Mouse (Mus musculus): ENCODE measurements around the gene Tap1. TPM values are rescaled to one million over a fixed set of nuclear protein-coding genes. Genes with fewer than 3 reads are reported as not detected.

Tap1 gene
- total and polyA plus RNA-seq, 3 experiments = 6.5 to 7.4 (median 7.2) TPM

- Histone ChIP-seq H3K4me1 (ENCODE audit: insufficient read depth, low read depth, low read length) (no peaks in the 10 kb centered on the region), H3K27me3 (ENCODE audit: insufficient read depth, low read length) (peaks cover 6% of the 10 kb centered on the region), H3K9me3 (replicated peaks) (peaks cover 3% of the 10 kb centered on the region), H3K36me3 (replicated peaks) (no peaks in the 10 kb centered on the region), H3K4me3 (ENCODE audit: low read depth, low read length) (no peak overlapping the region)
- TF ChIP-seq CTCF (IDR thresholded peaks at IDR 0.05; ENCODE audit: low read depth, low read length) = no peak
- TF ChIP-seq GATA2 (IDR thresholded peaks at IDR 0.05; ENCODE audit: borderline replicate concordance, low read depth, low read length) = no peak
- TF ChIP-seq TAL1 (conservative IDR thresholded peaks at IDR 0.05; ENCODE audit: low read depth, low read length) = no peak
- no peak for TF ChIP-seq GATA1 (IDR thresholded peaks at IDR 0.05; ENCODE audit: borderline replicate concordance, low read length)
- TF ChIP-seq POLR2AphosphoS5 (IDR thresholded peaks at IDR 0.05; ENCODE audit: insufficient replicate concordance, low read depth, low read length) = no peak
- ATAC-seq (ENCODE audit: extremely low read depth, insufficient number of reproducible peaks, low FRiP score, poor library complexity, severe bottlenecking) = no peak
- no peak for DNase-seq (ENCODE audit: low spot score)
Observed at GRCm38 (mm10) chr17:34239601-34240041, 52.3 kb downstream of the Tap1 start.

- ATAC-seq (ENCODE audit: extremely low read depth, insufficient number of reproducible peaks, low FRiP score, poor library complexity, severe bottlenecking) (no peak), DNase-seq (ENCODE audit: low spot score) (no peak)
- H3K4me3 ChIP-seq (ENCODE audit: low read depth, low read length) = no peak overlapping the region
- H3K4me1 ChIP-seq (ENCODE audit: insufficient read depth, low read depth, low read length) = no peaks in the 10 kb centered on the region
- no peak for TF ChIP-seq GATA1 (IDR thresholded peaks at IDR 0.05; ENCODE audit: borderline replicate concordance, low read length)
- TF ChIP-seq CTCF (IDR thresholded peaks at IDR 0.05; ENCODE audit: low read depth, low read length) = no peak
- peaks cover 3% of the 10 kb centered on the region for H3K9me3 ChIP-seq (replicated peaks)
- H3K27me3 ChIP-seq (ENCODE audit: insufficient read depth, low read length) = peaks cover 7% of the 10 kb centered on the region
- no peaks in the 10 kb centered on the region for H3K36me3 ChIP-seq (replicated peaks)
Observed at GRCm38 (mm10) chr17:34240366-34240765, 53.0 kb downstream of the Tap1 start.

- H3K9me3 ChIP-seq (replicated peaks) = peaks cover 3% of the 10 kb centered on the region
- no peak for TF ChIP-seq TAL1 (conservative IDR thresholded peaks at IDR 0.05; ENCODE audit: low read depth, low read length)
- no peak for TF ChIP-seq CTCF (IDR thresholded peaks at IDR 0.05; ENCODE audit: low read depth, low read length)
- TF ChIP-seq GATA2 (IDR thresholded peaks at IDR 0.05; ENCODE audit: borderline replicate concordance, low read depth, low read length) = no peak
- no peak for TF ChIP-seq POLR2AphosphoS5 (IDR thresholded peaks at IDR 0.05; ENCODE audit: insufficient replicate concordance, low read depth, low read length)
- TF ChIP-seq GATA1 (IDR thresholded peaks at IDR 0.05; ENCODE audit: borderline replicate concordance, low read length) = no peak
- H3K27me3 ChIP-seq (ENCODE audit: insufficient read depth, low read length) = peaks cover 9% of the 10 kb centered on the region
- H3K4me1 ChIP-seq (ENCODE audit: insufficient read depth, low read depth, low read length) = no peaks in the 10 kb centered on the region
- no peak for DNase-seq (ENCODE audit: low spot score)
- no peak overlapping the region for H3K4me3 ChIP-seq (ENCODE audit: low read depth, low read length)
- no peaks in the 10 kb centered on the region for H3K36me3 ChIP-seq (replicated peaks)
- ATAC-seq (ENCODE audit: extremely low read depth, insufficient number of reproducible peaks, low FRiP score, poor library complexity, severe bottlenecking) = no peak
Observed at GRCm38 (mm10) chr17:34240916-34241315, 53.6 kb downstream of the Tap1 start.

GRCm38 (mm10) chr17:34244656-34245055 lies 57.3 kb downstream of the Tap1 start:
- ATAC-seq (ENCODE audit: extremely low read depth, insufficient number of reproducible peaks, low FRiP score, poor library complexity, severe bottlenecking) = no peak
- Histone ChIP-seq H3K36me3 (replicated peaks) (no peaks in the 10 kb centered on the region), H3K27me3 (ENCODE audit: insufficient read depth, low read length) (peaks cover 18% of the 10 kb centered on the region), H3K4me3 (ENCODE audit: low read depth, low read length) (no peak overlapping the region), H3K9me3 (replicated peaks) (peaks cover 3% of the 10 kb centered on the region), H3K4me1 (ENCODE audit: insufficient read depth, low read depth, low read length) (no peaks in the 10 kb centered on the region)
- DNase-seq (ENCODE audit: low spot score) = no peak
- TF ChIP-seq GATA1 (IDR thresholded peaks at IDR 0.05; ENCODE audit: borderline replicate concordance, low read length) (no peak), CTCF (IDR thresholded peaks at IDR 0.05; ENCODE audit: low read depth, low read length) (no peak), TAL1 (conservative IDR thresholded peaks at IDR 0.05; ENCODE audit: low read depth, low read length) (no peak), GATA2 (IDR thresholded peaks at IDR 0.05; ENCODE audit: borderline replicate concordance, low read depth, low read length) (no peak)

Other genes with a start within 250 kb of the Tap1 start
Only the 20 nearest of the 27 such genes appear.
- gene H2-K1, start 187.2 kb upstream of the Tap1 start, total RNA-seq (2014; fragmentation: Nextera tagmentation) = not detected in 2 replicates
- 0.16 and 0.23 TPM in 2 replicates for gene H2-K1, start 187.2 kb upstream of the Tap1 start, total RNA-seq (2017)
- gene H2-K1, start 187.2 kb upstream of the Tap1 start, polyA plus RNA-seq (2012) = 0.58 and 0.74 TPM in 2 replicates
- 8.4 and 9.7 TPM in 2 replicates for gene Ring1, start 162.9 kb upstream of the Tap1 start, total RNA-seq (2014; fragmentation: Nextera tagmentation)
- gene Ring1, start 162.9 kb upstream of the Tap1 start, total RNA-seq (2017) = 10.9 and 13.1 TPM in 2 replicates
- gene Ring1, start 162.9 kb upstream of the Tap1 start, polyA plus RNA-seq (2012) = 46.4 and 59.9 TPM in 2 replicates
- gene H2-Ke6, start 159.5 kb upstream of the Tap1 start, total RNA-seq (2014; fragmentation: Nextera tagmentation) = 77.5 and 87.1 TPM in 2 replicates
- gene H2-Ke6, start 159.5 kb upstream of the Tap1 start, total RNA-seq (2017) = 44.7 and 45.9 TPM in 2 replicates
- 58.6 and 78.0 TPM in 2 replicates for gene H2-Ke6, start 159.5 kb upstream of the Tap1 start, polyA plus RNA-seq (2012)
- 16.9 and 17.5 TPM in 2 replicates for gene Slc39a7, start 155.9 kb upstream of the Tap1 start, total RNA-seq (2014; fragmentation: Nextera tagmentation)
- gene Slc39a7, start 155.9 kb upstream of the Tap1 start, total RNA-seq (2017) = 58.0 and 60.1 TPM in 2 replicates
- 66.0 and 98.1 TPM in 2 replicates for gene Slc39a7, start 155.9 kb upstream of the Tap1 start, polyA plus RNA-seq (2012)
- gene Rxrb, start 155.7 kb upstream of the Tap1 start, total RNA-seq (2014; fragmentation: Nextera tagmentation) = 27.7 and 29.7 TPM in 2 replicates
- gene Rxrb, start 155.7 kb upstream of the Tap1 start, total RNA-seq (2017) = 30.5 and 34.7 TPM in 2 replicates
- gene Rxrb, start 155.7 kb upstream of the Tap1 start, polyA plus RNA-seq (2012) = 175 and 211 TPM in 2 replicates
- 0.45 and 0.92 TPM in 2 replicates for gene Col11a2, start 148.1 kb upstream of the Tap1 start, total RNA-seq (2014; fragmentation: Nextera tagmentation)
- 0.58 and 1.6 TPM in 2 replicates for gene Col11a2, start 148.1 kb upstream of the Tap1 start, total RNA-seq (2017)
- gene Col11a2, start 148.1 kb upstream of the Tap1 start, polyA plus RNA-seq (2012) = 1.9 and 2.3 TPM in 2 replicates
- gene H2-Oa, start 95.2 kb upstream of the Tap1 start, total RNA-seq (2014; fragmentation: Nextera tagmentation) = not detected in 2 replicates
- 0.11 TPM in 1 of 2 replicates, not detected in the other for gene H2-Oa, start 95.2 kb upstream of the Tap1 start, total RNA-seq (2017)
- gene H2-Oa, start 95.2 kb upstream of the Tap1 start, polyA plus RNA-seq (2012) = not detected in 2 replicates
- 11.0 and 16.1 TPM in 2 replicates for gene H2-DMa, start 68.0 kb upstream of the Tap1 start, total RNA-seq (2014; fragmentation: Nextera tagmentation)
- gene H2-DMa, start 68.0 kb upstream of the Tap1 start, total RNA-seq (2017) = 2.8 and 3.8 TPM in 2 replicates
- gene H2-DMa, start 68.0 kb upstream of the Tap1 start, polyA plus RNA-seq (2012) = 0.62 and 1.3 TPM in 2 replicates
- 336 and 447 TPM in 2 replicates for gene Brd2, start 64.9 kb upstream of the Tap1 start, total RNA-seq (2014; fragmentation: Nextera tagmentation)
- gene Brd2, start 64.9 kb upstream of the Tap1 start, total RNA-seq (2017) = 214 and 244 TPM in 2 replicates
- 198 and 298 TPM in 2 replicates for gene Brd2, start 64.9 kb upstream of the Tap1 start, polyA plus RNA-seq (2012)
- not detected in 2 replicates for gene H2-DMb2, start 44.2 kb upstream of the Tap1 start, total RNA-seq (2014; fragmentation: Nextera tagmentation)
- not detected in 2 replicates for gene H2-DMb2, start 44.2 kb upstream of the Tap1 start, total RNA-seq (2017)
- not detected in 2 replicates for gene H2-DMb2, start 44.2 kb upstream of the Tap1 start, polyA plus RNA-seq (2012)
- gene H2-DMb1, start 34.5 kb upstream of the Tap1 start, total RNA-seq (2014; fragmentation: Nextera tagmentation) = not detected in 2 replicates
- 0.41 and 0.44 TPM in 2 replicates for gene H2-DMb1, start 34.5 kb upstream of the Tap1 start, total RNA-seq (2017)
- gene H2-DMb1, start 34.5 kb upstream of the Tap1 start, polyA plus RNA-seq (2012) = 0.06 and 0.10 TPM in 2 replicates
- not detected in 2 replicates for gene Psmb9, start 211 bp downstream of the Tap1 start, total RNA-seq (2014; fragmentation: Nextera tagmentation)
- gene Psmb9, start 211 bp downstream of the Tap1 start, total RNA-seq (2017) = 3.7 and 4.8 TPM in 2 replicates
- 1.5 and 1.9 TPM in 2 replicates for gene Psmb9, start 211 bp downstream of the Tap1 start, polyA plus RNA-seq (2012)
- gene Psmb8, start 10.2 kb downstream of the Tap1 start, total RNA-seq (2014; fragmentation: Nextera tagmentation) = not detected in 2 replicates
- gene Psmb8, start 10.2 kb downstream of the Tap1 start, total RNA-seq (2017) = 0.06 and 0.11 TPM in 2 replicates
- gene Psmb8, start 10.2 kb downstream of the Tap1 start, polyA plus RNA-seq (2012) = 0.15 and 0.25 TPM in 2 replicates
- gene Tap2, start 16.0 kb downstream of the Tap1 start, total RNA-seq (2014; fragmentation: Nextera tagmentation) = 7.8 and 8.7 TPM in 2 replicates
- gene Tap2, start 16.0 kb downstream of the Tap1 start, total RNA-seq (2017) = 12.0 and 13.4 TPM in 2 replicates
- 56.4 and 58.9 TPM in 2 replicates for gene Tap2, start 16.0 kb downstream of the Tap1 start, polyA plus RNA-seq (2012)
- not detected in 2 replicates for gene H2-Ob, start 51.4 kb downstream of the Tap1 start, total RNA-seq (2014; fragmentation: Nextera tagmentation)
- 0.11 TPM in 1 of 2 replicates, not detected in the other for gene H2-Ob, start 51.4 kb downstream of the Tap1 start, total RNA-seq (2017)
- not detected in 2 replicates for gene H2-Ob, start 51.4 kb downstream of the Tap1 start, polyA plus RNA-seq (2012)
- not detected in 2 replicates for gene H2-Ab1, start 70.1 kb downstream of the Tap1 start, total RNA-seq (2014; fragmentation: Nextera tagmentation)
- 0.27 and 0.29 TPM in 2 replicates for gene H2-Ab1, start 70.1 kb downstream of the Tap1 start, total RNA-seq (2017)
- gene H2-Ab1, start 70.1 kb downstream of the Tap1 start, polyA plus RNA-seq (2012) = 0.07 and 0.11 TPM in 2 replicates
- not detected in 2 replicates for gene H2-Aa, start 100.3 kb downstream of the Tap1 start, total RNA-seq (2014; fragmentation: Nextera tagmentation)
- 0.06 TPM in 1 of 2 replicates, not detected in the other for gene H2-Aa, start 100.3 kb downstream of the Tap1 start, total RNA-seq (2017)
- not detected in 2 replicates for gene H2-Aa, start 100.3 kb downstream of the Tap1 start, polyA plus RNA-seq (2012)
- gene H2-Eb1, start 118.3 kb downstream of the Tap1 start, total RNA-seq (2014; fragmentation: Nextera tagmentation) = not detected in 2 replicates
- 0.12 TPM in 1 of 2 replicates, not detected in the other for gene H2-Eb1, start 118.3 kb downstream of the Tap1 start, total RNA-seq (2017)
- not detected in 2 replicates for gene H2-Eb1, start 118.3 kb downstream of the Tap1 start, polyA plus RNA-seq (2012)
- not detected in 2 replicates for gene H2-Eb2, start 138.1 kb downstream of the Tap1 start, total RNA-seq (2014; fragmentation: Nextera tagmentation)
- 0.05 and 0.06 TPM in 2 replicates for gene H2-Eb2, start 138.1 kb downstream of the Tap1 start, total RNA-seq (2017)
- not detected in 2 replicates for gene H2-Eb2, start 138.1 kb downstream of the Tap1 start, polyA plus RNA-seq (2012)
- not detected in 2 replicates for gene Btnl2, start 167.3 kb downstream of the Tap1 start, total RNA-seq (2014; fragmentation: Nextera tagmentation)
- 0.05 TPM in 1 of 2 replicates, not detected in the other for gene Btnl2, start 167.3 kb downstream of the Tap1 start, total RNA-seq (2017)
- not detected in 2 replicates for gene Btnl2, start 167.3 kb downstream of the Tap1 start, polyA plus RNA-seq (2012)